Mouse (Mus musculus): ENCODE measurements around the gene Cpn1.

DNA sequence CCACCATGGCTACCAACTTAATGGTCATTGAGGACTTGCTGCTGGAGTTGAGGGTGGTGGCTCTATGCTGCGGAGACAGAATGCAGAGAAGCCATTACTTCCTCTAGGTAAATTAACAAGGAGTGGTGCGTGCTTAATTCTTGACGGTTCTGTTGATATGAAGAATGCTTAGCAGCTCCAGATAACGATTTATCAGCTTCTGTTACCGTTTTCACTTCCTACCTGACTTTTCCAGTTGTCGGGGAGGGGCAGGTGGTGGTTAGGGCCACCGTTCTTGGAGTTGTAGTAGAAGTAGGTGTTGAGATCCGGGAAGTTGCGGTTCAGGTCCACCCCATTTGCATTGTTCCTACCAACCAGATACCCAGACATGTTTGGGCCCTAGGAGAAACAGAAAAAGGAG is 12.6 kb downstream of the Cpn1 start:
- TF ChIP-seq POLR2A (IDR thresholded peaks at IDR 0.05; ENCODE audit: control insufficient read depth, extremely low read depth, insufficient read depth, low read length, poor library complexity): no peak
- TF ChIP-seq CTCF (IDR thresholded peaks at IDR 0.05; ENCODE audit: borderline replicate concordance, control insufficient read depth, extremely low read depth, insufficient read depth, low read length, poor library complexity): no peak
